Mouse (Mus musculus): ENCODE data around the gene Nit2. TPM values are rescaled to one million over a fixed set of nuclear protein-coding genes. Genes with fewer than 3 reads are reported as not detected.

The Nit2 gene
- total RNA-seq, 2 experiments from 2014 or later, result 40.5 to 50.4 TPM

Other genes starting within 250 kb of the Nit2 start
- gene Lnp1, start 239.3 kb downstream of the Nit2 start, total RNA-seq (2014; fragmentation: Nextera tagmentation), result not detected in 2 replicates
- gene Lnp1, start 239.3 kb downstream of the Nit2 start, total RNA-seq (2017), result not detected in 2 replicates
- not detected in 2 replicates for gene Tmem45a2, start 96.0 kb downstream of the Nit2 start, total RNA-seq (2014; fragmentation: Nextera tagmentation)
- gene Tmem45a2, start 96.0 kb downstream of the Nit2 start, total RNA-seq (2017), result not detected in 2 replicates
- gene Tomm70a, start 45.6 kb downstream of the Nit2 start, total RNA-seq (2014; fragmentation: Nextera tagmentation), result 61.1 and 70.8 TPM in 2 replicates
- gene Tomm70a, start 45.6 kb downstream of the Nit2 start, total RNA-seq (2017), result 75.0 and 81.3 TPM in 2 replicates
- 28.2 and 36.4 TPM in 2 replicates for gene Tbc1d23, start 64.2 kb upstream of the Nit2 start, total RNA-seq (2014; fragmentation: Nextera tagmentation)
- gene Tbc1d23, start 64.2 kb upstream of the Nit2 start, total RNA-seq (2017), result 42.3 and 45.7 TPM in 2 replicates
- not detected in 2 replicates for gene Tmem30c, start 125.5 kb upstream of the Nit2 start, total RNA-seq (2014; fragmentation: Nextera tagmentation)
- gene Tmem30c, start 125.5 kb upstream of the Nit2 start, total RNA-seq (2017), result not detected in 2 replicates
- 3.7 and 6.7 TPM in 2 replicates for gene Filip1l, start 185.8 kb upstream of the Nit2 start, total RNA-seq (2014; fragmentation: Nextera tagmentation)
- 3.0 and 4.4 TPM in 2 replicates for gene Filip1l, start 185.8 kb upstream of the Nit2 start, total RNA-seq (2017)